Mouse (Mus musculus) common myeloid progenitor, adult 5-6 weeks (primary cell): Measurements from ENCODE around the gene Dusp10. TPM values are rescaled to one million over a fixed set of nuclear protein-coding genes. Genes with fewer than 3 reads are reported as not detected.

Source experiments
- ATAC-seq: replicated peaks from 2 replicates; pipeline ENCODE4 v1.8.0; 2016; ENCODE audit warnings: low read depth, mild to moderate bottlenecking, moderate TSS enrichment, inconsistent platforms; ENCODE audit not compliant: poor library complexity, severe bottlenecking
- total RNA-seq: library from RNA; stranded (forward); fragments of 200-1000, 187-1606 nt; gene quantifications from 2 replicates; pipeline ENCODE4 v1.2.3, GENCODE M21; 2017

Dusp10 gene
- total RNA-seq, 1 experiment from 2014 or later, result 3.6 TPM

DNA sequence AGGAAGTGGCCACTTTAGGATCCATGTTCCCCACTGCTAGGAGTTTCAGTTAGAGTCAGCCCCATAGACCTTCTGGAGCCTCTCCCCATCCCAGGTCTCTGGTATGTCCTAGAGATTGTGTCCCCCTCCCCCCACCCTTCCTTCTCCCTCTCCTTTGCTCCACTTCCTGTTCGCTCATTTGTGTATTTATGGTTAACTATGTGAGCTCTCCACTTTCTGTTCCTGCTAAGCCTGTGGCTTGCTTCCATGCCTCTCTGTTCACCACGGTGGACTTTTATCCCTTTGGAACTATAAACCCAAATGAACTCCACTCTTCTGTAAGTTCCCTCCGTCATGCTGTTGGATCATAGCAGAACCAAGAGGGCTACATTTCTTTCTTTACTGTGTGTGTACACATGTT lies 13.9 kb downstream of the Dusp10 start:
- ATAC-seq, result no peak

DNA sequence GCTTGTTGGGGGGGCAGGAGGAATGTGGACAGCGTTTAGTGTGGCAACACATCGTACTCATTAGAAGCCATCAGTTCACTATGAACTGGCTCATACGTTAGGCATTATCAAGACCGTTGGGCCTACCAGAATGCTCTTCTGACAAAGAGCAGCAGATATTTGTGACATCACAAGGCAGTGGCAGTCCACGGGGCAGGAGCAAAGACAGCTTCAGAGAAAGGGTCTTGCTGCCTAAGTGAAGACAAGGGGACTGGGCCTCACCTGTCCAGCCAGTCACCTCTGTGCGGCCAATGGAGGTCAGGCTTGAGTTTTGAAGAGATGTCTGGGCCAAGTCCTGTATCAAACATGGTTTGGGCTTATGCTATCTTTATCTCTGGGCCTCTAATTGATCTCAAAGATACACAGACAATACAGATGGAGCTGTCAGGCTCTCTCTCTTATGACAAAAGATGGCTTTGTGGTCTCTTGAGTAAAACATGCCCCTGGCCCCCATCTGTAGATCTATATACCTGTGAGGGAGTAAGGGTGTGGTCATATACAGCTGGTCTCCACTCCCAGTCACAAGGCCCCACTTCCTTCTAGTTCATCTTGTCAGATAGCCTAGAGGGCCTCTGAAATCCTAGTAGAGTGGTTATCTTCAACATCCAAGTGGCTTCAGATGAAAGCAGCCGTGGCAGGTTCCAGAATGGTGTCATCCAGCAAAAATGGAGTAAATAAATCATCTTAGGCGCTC lies 17.1 kb downstream of the Dusp10 start:
- no peak for ATAC-seq

DNA sequence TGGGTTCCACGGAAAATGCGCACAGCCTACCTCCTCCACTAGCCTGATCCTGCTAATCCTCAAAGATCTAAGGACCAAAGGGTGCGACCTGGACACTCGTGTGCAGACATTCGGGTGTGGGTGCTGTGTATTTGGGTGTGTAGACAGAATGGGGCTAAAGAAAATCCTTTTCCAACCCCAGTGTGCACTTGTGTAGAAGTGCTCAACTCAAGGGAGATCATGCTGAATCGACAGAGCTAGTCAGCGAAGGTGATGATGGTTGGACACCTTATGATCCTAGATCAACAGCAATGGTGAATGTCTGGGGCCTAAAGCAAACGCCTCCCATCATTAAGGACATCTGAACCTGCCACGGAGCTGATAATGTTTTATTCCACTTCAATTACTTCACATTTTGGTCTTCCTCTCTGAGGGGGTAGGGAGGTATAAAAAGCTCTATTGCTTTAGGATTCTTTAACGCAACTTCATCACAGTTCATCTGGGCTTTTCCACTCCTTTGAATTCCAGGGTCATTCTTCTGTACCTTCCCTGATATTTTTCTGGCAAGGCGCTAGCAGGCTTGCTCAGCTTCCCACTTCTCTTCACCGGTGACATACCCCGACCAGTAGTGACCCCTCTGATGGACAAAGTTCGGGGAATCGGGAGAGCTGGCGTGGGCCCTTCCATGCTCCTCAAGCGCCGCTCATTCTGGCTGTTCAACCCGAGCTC lies 19.7 kb downstream of the Dusp10 start:
- ATAC-seq, result no peak

GRCm38 (mm10) chr1:184033390-184034010 lies 20.4 kb downstream of the Dusp10 start:
- ATAC-seq, result peak; percentile 34

GRCm38 (mm10) chr1:184034011-184034557 lies 21.0 kb downstream of the Dusp10 start, which contains the start of gene 1700056E22Rik:
1700056E22Rik (minus strand) TSS chr1:184034301.
- ATAC-seq, result peak; percentile 93

GRCm38 (mm10) chr1:184034741-184035181 lies 21.7 kb downstream of the Dusp10 start:
- ATAC-seq, result no peak

- ATAC-seq, result no peak
Measured at GRCm38 (mm10) chr1:184035346-184035903, 22.3 kb downstream of the Dusp10 start.

- ATAC-seq, result no peak
Measured at GRCm38 (mm10) chr1:184037802-184038201, 24.7 kb downstream of the Dusp10 start.

DNA sequence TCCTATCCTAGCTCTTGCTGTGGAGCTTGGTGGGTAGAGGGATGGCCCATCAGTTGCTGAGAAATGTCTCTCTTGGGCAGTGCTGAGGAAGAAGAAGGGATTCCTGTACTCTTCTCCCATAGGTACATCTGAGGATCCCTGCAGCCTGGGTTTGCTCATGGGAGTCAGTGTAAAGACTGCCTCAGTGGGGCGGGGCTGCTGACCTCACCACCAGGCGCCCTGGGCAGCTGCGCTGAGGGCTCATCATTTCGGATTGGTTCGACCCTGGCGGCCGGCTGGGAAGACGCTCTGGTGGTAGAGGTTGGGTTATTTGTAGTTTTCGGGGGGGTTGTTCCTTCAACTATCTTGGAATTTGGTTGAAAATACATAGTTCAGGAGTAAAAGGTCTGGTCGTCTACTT lies 26.2 kb downstream of the Dusp10 start:
- ATAC-seq, result no peak

GRCm38 (mm10) chr1:184040181-184040580 lies 27.1 kb downstream of the Dusp10 start:
- ATAC-seq, result no peak

- no peak for ATAC-seq
Measured at GRCm38 (mm10) chr1:184040906-184041305, 27.8 kb downstream of the Dusp10 start.

DNA sequence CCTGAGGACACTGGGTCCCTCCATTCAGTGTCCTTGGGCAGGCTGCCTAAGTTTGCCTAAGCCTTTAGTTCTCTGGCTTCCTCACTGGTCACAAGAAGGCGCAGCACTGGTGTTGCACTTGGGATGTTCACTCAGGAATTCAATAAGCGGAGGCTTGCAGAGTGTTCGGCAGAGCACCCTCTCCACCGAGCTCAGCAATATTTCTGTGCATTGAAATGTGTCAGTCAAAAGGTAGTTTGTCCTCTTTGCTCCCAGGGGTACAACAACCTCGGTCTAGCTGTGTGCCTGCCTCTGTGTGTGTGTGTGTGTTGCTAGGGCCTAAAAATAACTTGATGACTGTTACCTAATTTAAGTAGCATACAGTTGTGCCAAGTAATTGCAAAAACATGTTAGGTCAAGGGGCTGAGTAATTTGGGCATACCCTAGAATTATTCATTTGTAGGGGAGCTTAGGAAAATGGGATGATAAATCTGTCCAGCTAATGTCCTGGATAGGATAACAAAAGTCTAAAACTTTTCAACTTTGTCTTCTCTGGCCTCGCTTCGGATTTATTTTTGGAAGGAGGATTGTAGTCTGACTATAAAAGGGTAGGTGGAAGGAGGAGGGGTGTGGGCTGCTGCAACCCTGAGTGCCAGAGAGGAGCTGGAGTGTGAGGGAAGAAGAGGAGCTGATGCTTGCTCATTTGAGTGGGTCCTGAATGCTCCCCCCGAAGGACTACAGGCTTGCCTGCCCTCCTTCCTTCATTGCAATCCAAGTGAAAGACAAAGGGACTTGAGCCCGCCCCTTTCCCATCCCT lies 28.9 kb downstream of the Dusp10 start:
- no peak for ATAC-seq

DNA sequence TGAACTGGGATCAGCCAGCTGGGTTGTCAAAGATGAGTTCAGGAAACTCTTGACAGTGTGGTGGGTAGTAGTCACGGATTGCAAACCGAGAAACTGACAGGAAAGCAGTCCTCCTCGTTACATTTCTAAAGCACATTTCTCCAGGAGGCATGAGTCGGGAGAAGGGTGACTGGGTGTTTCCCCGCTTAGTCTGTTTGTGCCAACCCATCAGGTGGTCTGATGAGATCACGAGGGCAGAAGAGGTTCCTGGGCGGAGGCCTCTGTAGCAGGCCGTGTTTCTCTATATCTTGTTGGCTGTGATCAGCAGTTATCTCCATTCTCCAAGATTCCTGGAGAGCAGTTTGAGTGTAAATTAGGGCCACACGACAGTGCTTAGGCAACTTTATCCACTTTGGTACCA lies 29.6 kb downstream of the Dusp10 start:
- peak; percentile 58 for ATAC-seq

- no peak for ATAC-seq
Measured at GRCm38 (mm10) chr1:184043391-184043790, 30.3 kb downstream of the Dusp10 start.

- no peak for ATAC-seq
Measured at GRCm38 (mm10) chr1:184046070-184046677, 33.1 kb downstream of the Dusp10 start.

GRCm38 (mm10) chr1:184047818-184048217 lies 34.7 kb downstream of the Dusp10 start:
- ATAC-seq, result no peak

GRCm38 (mm10) chr1:184048675-184049418 lies 35.7 kb downstream of the Dusp10 start:
- peak; percentile 68 for ATAC-seq

DNA sequence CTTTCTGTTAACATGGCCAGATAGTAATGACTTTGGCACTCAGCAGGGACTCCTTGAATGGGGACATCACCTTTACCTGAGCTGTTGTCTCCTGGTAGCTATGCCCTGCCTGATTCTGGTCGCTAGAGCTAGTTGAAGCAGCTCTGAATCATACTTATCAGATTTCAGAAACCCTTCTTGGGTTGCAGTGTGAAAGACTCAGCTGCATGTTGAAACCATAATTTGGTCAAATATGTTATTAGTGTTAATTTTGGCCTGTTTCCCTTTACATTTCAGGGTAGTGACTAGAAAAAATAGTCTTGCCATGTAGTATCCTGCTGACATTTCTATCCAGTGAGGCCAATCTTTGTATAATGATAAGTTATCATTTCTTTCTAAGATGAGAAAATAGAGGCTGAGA lies 38.2 kb downstream of the Dusp10 start:
- ATAC-seq, result no peak

DNA sequence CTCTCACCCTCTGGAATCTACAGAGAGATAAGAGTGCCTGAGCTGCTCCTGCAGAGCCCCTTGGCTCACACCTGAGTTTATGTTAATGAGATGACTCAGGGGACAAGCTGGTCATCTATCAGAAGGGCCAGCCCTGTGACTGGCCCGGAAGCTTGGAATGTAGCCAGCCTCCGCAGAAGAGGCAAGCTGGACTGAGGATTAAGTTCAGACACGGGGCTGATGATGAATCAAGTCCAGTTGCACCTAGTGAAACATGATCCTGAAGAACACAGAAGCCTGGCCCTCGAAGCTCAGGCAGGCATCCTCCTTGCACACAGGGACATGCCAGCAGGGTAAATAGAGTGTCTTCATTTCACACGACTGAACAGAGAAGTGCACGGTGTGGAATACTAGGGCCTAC lies 38.7 kb downstream of the Dusp10 start:
- no peak for ATAC-seq
